Mouse (Mus musculus) olfactory bulb, adult 2 months (tissue): Measurements from ENCODE around the gene Pde8a.

Experiments
- CTCF ChIP-seq: fragments of 200-500 bp; IDR thresholded peaks from 2 replicates; pipeline ENCODE4 v1.5.1; 2012; ENCODE audit warnings: low read depth, mild to moderate bottlenecking, low read length, moderate library complexity; ENCODE audit not compliant: insufficient read depth
- POLR2A ChIP-seq: fragments of 200-500 bp; IDR thresholded peaks from 2 replicates; pipeline ENCODE4 v1.6.1; 2012; ENCODE audit warnings: mild to moderate bottlenecking, low read depth, low read length, moderate library complexity; ENCODE audit not compliant: insufficient read depth

DNA sequence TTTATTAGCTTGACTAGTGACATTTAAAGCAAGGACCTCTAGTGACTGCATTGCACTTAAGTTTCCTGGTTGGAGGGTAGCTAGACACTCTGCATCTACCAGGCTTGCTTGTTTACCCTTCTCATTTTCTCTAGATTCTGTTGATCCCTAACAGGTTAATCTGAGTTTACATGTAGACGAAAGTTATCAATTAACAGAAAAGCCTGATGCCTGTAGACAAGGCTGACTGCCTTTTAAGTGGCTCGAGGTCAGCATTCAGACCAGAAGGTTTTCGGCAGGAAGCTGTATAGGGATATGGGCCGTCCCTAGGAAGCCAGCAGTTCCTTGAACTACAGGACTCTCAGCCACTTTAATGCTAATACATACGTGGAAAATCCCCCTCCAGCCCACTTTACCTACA, 30.0 kb downstream of the Pde8a start:
- TF ChIP-seq CTCF (no peak), POLR2A (no peak)
